ENCODE assay signal across 12 mouse cellular contexts in genomic region chr13:63246332-63246940, GRCm38 (mm10).
DNase-seq lines count a peak whose midpoint lies in the region; ATAC-seq and TF ChIP-seq lines count a peak whose summit lies in the region.
"Had no signal": no experiment of that assay in that cellular context is flagged by ENCODE, and none has a peak within 500 bp of the region (broad histone marks: within the 10 kb centered on the region; RNA-seq: fewer than 3 reads in every experiment).

No protein-coding gene starts in this region.

- peak overlapping the region; percentile 56 for H3K4me2 ChIP-seq in embryonic facial prominence, embryonic 15.5 days (replicated peaks)
- H3K4me2 ChIP-seq in limb, embryonic 15.5 days, result peak overlapping the region; percentile 41
- H3K4me2 ChIP-seq in forebrain, embryonic 14.5 days (ENCODE audit: low read length), result no peak overlapping the region

- 0 out of 2 replicates have a peak overlapping the region, but pooled peaks have one; percentile 9 for H3K9ac ChIP-seq in embryonic facial prominence, embryonic 15.5 days
- H3K9ac ChIP-seq in limb, embryonic 15.5 days, result no peak overlapping the region; the same call in 1 of the 2 replicates
- H3K9ac ChIP-seq in forebrain, embryonic 14.5 days (ENCODE audit: low read length), result no peak overlapping the region

- no peak for TF ChIP-seq CTCF in left cerebral cortex, adult 2 months (IDR thresholded peaks at IDR 0.05)

- H3K27ac ChIP-seq in left cerebral cortex, adult 2 months, result peak overlapping the region; percentile 67
- H3K27ac ChIP-seq in embryonic facial prominence, embryonic 15.5 days (replicated peaks), result peak overlapping the region; percentile 80
- peak overlapping the region; percentile 89 for H3K27ac ChIP-seq in limb, embryonic 15.5 days
- no peak overlapping the region for H3K27ac ChIP-seq in forebrain, embryonic 14.5 days (ENCODE audit: low read depth, low read length)
- H3K27ac ChIP-seq: hindbrain, postnatal 0 days had no signal

- H3K9me3 ChIP-seq in embryonic facial prominence, embryonic 15.5 days (replicated peaks), result no peaks in the 10 kb centered on the region
- no peaks in the 10 kb centered on the region for H3K9me3 ChIP-seq in limb, embryonic 15.5 days
- no peaks in the 10 kb centered on the region for H3K9me3 ChIP-seq in forebrain, embryonic 14.5 days (replicated peaks; ENCODE audit: control insufficient read depth, low read length)

- DNase-seq in left cerebral cortex, adult 2 months (ENCODE audit: extremely low spot score in 1 of 2, low spot score in 2 of 2), result no peak
- DNase-seq in left cerebral cortex, adult 9 months (ENCODE audit: low spot score in 2 of 2), result no peak
- peak; percentile 17 for DNase-seq in ES-CJ7 (ENCODE audit: low read depth, low spot score)
- DNase-seq in forebrain, embryonic 14.5 days (ENCODE audit: low spot score), result no peak
- no peak for DNase-seq in frontal cortex, postnatal 10 days (ENCODE audit: low spot score in 2 of 2)
- DNase-seq in ovary, postnatal 14 days (ENCODE audit: low spot score), result no peak
- DNase-seq: adrenal gland, postnatal 25 days; liver; thymus, postnatal 25 days had no signal

- WGBS in embryonic facial prominence, embryonic 15.5 days, result 44% methylated on average over 12 of the region's 12 CpGs
- WGBS in limb, embryonic 15.5 days, result 32% methylated on average over 12 of the region's 12 CpGs
- WGBS in forebrain, embryonic 14.5 days, result 83% methylated on average over 12 of the region's 12 CpGs

- ATAC-seq in embryonic facial prominence, embryonic 15.5 days (ENCODE audit: insufficient number of reproducible peaks, low FRiP score, low TSS enrichment, low read depth), result no peak
- ATAC-seq in limb, embryonic 15.5 days (ENCODE audit: insufficient number of reproducible peaks, low FRiP score, low TSS enrichment, low read depth), result no peak
- ATAC-seq in forebrain, embryonic 14.5 days, result no peak
- ATAC-seq: hindbrain, postnatal 0 days had no signal

- peaks cover 80% of the 10 kb centered on the region for H3K4me1 ChIP-seq in embryonic facial prominence, embryonic 15.5 days
- peaks cover 72% of the 10 kb centered on the region for H3K4me1 ChIP-seq in limb, embryonic 15.5 days
- peaks cover 14% of the 10 kb centered on the region for H3K4me1 ChIP-seq in forebrain, embryonic 14.5 days (ENCODE audit: control insufficient read depth, insufficient read depth, low read length)

- H3K27me3 ChIP-seq in embryonic facial prominence, embryonic 15.5 days, result no peaks in the 10 kb centered on the region
- no peaks in the 10 kb centered on the region for H3K27me3 ChIP-seq in limb, embryonic 15.5 days
- no peaks in the 10 kb centered on the region for H3K27me3 ChIP-seq in forebrain, embryonic 14.5 days (replicated peaks; ENCODE audit: control insufficient read depth, insufficient read depth, low read length)

- H3K4me3 ChIP-seq in left cerebral cortex, adult 2 months, result peak overlapping the region; percentile 15
- peak overlapping the region; percentile 31 for H3K4me3 ChIP-seq in embryonic facial prominence, embryonic 15.5 days (replicated peaks)
- H3K4me3 ChIP-seq in limb, embryonic 15.5 days, result peak overlapping the region; percentile 24
- no peak overlapping the region for H3K4me3 ChIP-seq in forebrain, embryonic 14.5 days (ENCODE audit: low read depth, low read length)

- intact Hi-C loops in left cerebral cortex, adult 2 months (cut with DNase I), result loop anchor here (5.0 to 10.0 kb wide), 3 partner anchors 199 to 318 kb away; no protein-coding TSS in a partner anchor

- H3K36me3 ChIP-seq in embryonic facial prominence, embryonic 15.5 days, result no peaks in the 10 kb centered on the region
- H3K36me3 ChIP-seq in limb, embryonic 15.5 days, result peaks cover 3% of the 10 kb centered on the region
- H3K36me3 ChIP-seq in forebrain, embryonic 14.5 days (ENCODE audit: control insufficient read depth, insufficient read depth, low read length), result no peaks in the 10 kb centered on the region
